Mouse (Mus musculus): ENCODE results near the gene Nav2.

GRCm38 (mm10) chr7:49373661-49374060 lies 465.1 kb downstream of the Nav2 start:
- TF ChIP-seq CTCF (IDR thresholded peaks at IDR 0.05; ENCODE audit: low read depth) (no peak), EP300 (optimal IDR thresholded peaks at IDR 0.05) (no peak)
